Mouse (Mus musculus) liver, postnatal 0 days (tissue): ENCODE results near the gene Rbfox1.

Experiments
- CTCF ChIP-seq: sonication (generic); IDR thresholded peaks from 2 replicates; pipeline ENCODE4 v1.5.1; 2016; ENCODE audit warnings: antibody characterized with exemption, low read depth
- EP300 ChIP-seq: IDR thresholded peaks from 2 replicates; pipeline ENCODE4 v1.6.1; 2016; ENCODE audit warnings: antibody characterized with exemption, low read depth, mild to moderate bottlenecking

- no peak for TF ChIP-seq CTCF
- no peak for TF ChIP-seq EP300
Observed at GRCm38 (mm10) chr16:6349381-6349780, 464.2 kb downstream of the Rbfox1 start.
